15 mouse cellular contexts compared by ENCODE assay signal in the genomic region with DNA sequence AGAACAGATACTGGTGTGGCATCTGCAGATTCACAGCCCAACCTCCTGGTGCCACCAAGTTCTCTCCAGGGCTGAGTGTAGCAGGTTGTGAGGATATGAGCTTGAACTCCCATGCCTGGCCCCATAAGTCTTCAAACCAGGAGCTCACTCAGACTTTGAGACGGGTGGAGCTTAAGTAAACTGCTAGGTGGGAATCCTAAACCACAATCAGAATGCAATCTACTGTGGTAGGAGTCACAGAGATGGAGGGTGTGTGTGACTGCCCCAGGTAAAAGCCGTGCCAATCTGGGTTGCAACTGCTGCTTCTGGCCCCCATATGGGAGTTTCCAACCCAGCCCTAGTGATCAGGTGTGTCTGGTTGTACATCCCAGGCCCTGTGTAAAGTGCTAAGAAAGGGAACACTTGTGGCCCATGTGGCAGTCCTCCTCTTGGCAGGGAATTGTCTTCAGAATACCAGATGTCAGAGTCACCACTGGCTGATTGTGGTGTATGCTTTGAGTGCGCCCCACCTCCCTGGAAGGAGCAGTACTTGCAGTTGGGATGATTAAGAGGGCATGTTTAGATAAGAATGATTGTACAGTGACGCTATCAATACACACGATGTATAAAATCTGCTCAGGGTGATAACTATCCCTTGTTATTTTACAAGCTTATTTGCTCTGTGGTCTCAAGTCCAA. TPM values are rescaled to one million over a fixed set of nuclear protein-coding genes. Genes with fewer than 3 reads are reported as not detected.
A peak's percentile ranks its signal among the peaks of the same experiment; 100 is the strongest.
DNase-seq lines count a peak whose midpoint lies in the region; ATAC-seq and TF ChIP-seq lines count a peak whose summit lies in the region.
"Had no signal": no experiment of that assay in that cellular context is flagged by ENCODE, and none has a peak within 500 bp of the region (broad histone marks: within the 10 kb centered on the region; RNA-seq: fewer than 3 reads in every experiment).

No protein-coding gene starts in this region.

- no peak for TF ChIP-seq EP300 in stomach, postnatal 0 days (optimal IDR thresholded peaks at IDR 0.05)

- no peak overlapping the region for H3K4me3 ChIP-seq in intestine, embryonic 14.5 days (ENCODE audit: low read depth, low read length)
- no peak overlapping the region for H3K4me3 ChIP-seq in liver, embryonic 15.5 days (replicated peaks)
- H3K4me3 ChIP-seq in stomach, postnatal 0 days (ENCODE audit: low read depth, low read length): no peak overlapping the region
- no peak overlapping the region for H3K4me3 ChIP-seq in cerebellum, adult 2 months (replicated peaks; ENCODE audit: insufficient read depth, low read depth, low read length)
- H3K4me3 ChIP-seq: forebrain, embryonic 13.5 days; hindbrain, embryonic 10.5 days; limb, embryonic 13.5 days; midbrain, embryonic 13.5 days had no signal

- DNase-seq in urinary bladder, postnatal 14 days (ENCODE audit: low spot score): peak; percentile 26
- no peak for DNase-seq in urinary bladder, postnatal 25 days (ENCODE audit: low spot score)
- DNase-seq in intestine, embryonic 14.5 days (ENCODE audit: low spot score): peak; percentile 67
- DNase-seq in stomach, postnatal 0 days (ENCODE audit: low spot score): peak; percentile 38
- DNase-seq in left cerebral cortex, postnatal 14 days (ENCODE audit: low spot score in 2 of 2): no peak
- DNase-seq in thymus, postnatal 36 days: no peak
- DNase-seq in cerebellum, adult 2 months: no peak
- DNase-seq: cerebellum, adult 11-12 months had no signal

- intact Hi-C loops in left cerebral cortex, postnatal 14 days (cut with DNase I): no loop called here

- TF ChIP-seq POLR2A in cerebellum, adult 2 months (IDR thresholded peaks at IDR 0.05; ENCODE audit: borderline replicate concordance, insufficient read depth, low read length): no peak

- H3K4me2 ChIP-seq in intestine, embryonic 14.5 days (ENCODE audit: low read length): no peak overlapping the region; the same call in 1 of the 2 replicates
- no peak overlapping the region for H3K4me2 ChIP-seq in liver, embryonic 15.5 days
- H3K4me2 ChIP-seq in stomach, postnatal 0 days (replicated peaks; ENCODE audit: low read depth): no peak overlapping the region
- H3K4me2 ChIP-seq: forebrain, embryonic 13.5 days; limb, embryonic 13.5 days; midbrain, embryonic 13.5 days had no signal

- no peaks in the 10 kb centered on the region for H3K9me3 ChIP-seq in intestine, embryonic 14.5 days (ENCODE audit: control insufficient read depth, low read length)
- no peaks in the 10 kb centered on the region for H3K9me3 ChIP-seq in liver, embryonic 15.5 days (replicated peaks)
- H3K9me3 ChIP-seq in stomach, postnatal 0 days (ENCODE audit: control insufficient read depth, low read length): no peaks in the 10 kb centered on the region
- H3K9me3 ChIP-seq: forebrain, embryonic 13.5 days; hindbrain, embryonic 10.5 days; limb, embryonic 13.5 days; midbrain, embryonic 13.5 days had no signal

- H3K36me3 ChIP-seq in intestine, embryonic 14.5 days (ENCODE audit: control insufficient read depth, insufficient read depth, low read length): peaks cover 7% of the 10 kb centered on the region
- H3K36me3 ChIP-seq in liver, embryonic 15.5 days (replicated peaks): 0 out of 2 replicates have a peak, but pooled peaks cover 4% of the 10 kb centered on the region
- H3K36me3 ChIP-seq in stomach, postnatal 0 days (ENCODE audit: control insufficient read depth, insufficient read depth, low read length): no peaks in the 10 kb centered on the region

- no peak for TF ChIP-seq CTCF in stomach, postnatal 0 days (IDR thresholded peaks at IDR 0.05; ENCODE audit: low read depth)
- TF ChIP-seq CTCF in cerebellum, adult 2 months (IDR thresholded peaks at IDR 0.05; ENCODE audit: borderline replicate concordance, insufficient read depth, low read depth, low read length): no peak

- H3K4me1 ChIP-seq in intestine, embryonic 14.5 days (replicated peaks; ENCODE audit: control insufficient read depth, insufficient read depth, low read length): no peaks in the 10 kb centered on the region
- peaks cover 23% of the 10 kb centered on the region for H3K4me1 ChIP-seq in liver, embryonic 15.5 days (replicated peaks)
- no peaks in the 10 kb centered on the region for H3K4me1 ChIP-seq in stomach, postnatal 0 days (replicated peaks; ENCODE audit: control insufficient read depth, insufficient read depth)
- H3K4me1 ChIP-seq in cerebellum, adult 2 months (ENCODE audit: control insufficient read depth, insufficient read depth, low read length): no peaks in the 10 kb centered on the region
- H3K4me1 ChIP-seq: midbrain, embryonic 13.5 days had no signal

- peak overlapping the region; percentile 60 for H3K27ac ChIP-seq in intestine, embryonic 14.5 days (ENCODE audit: low read depth)
- H3K27ac ChIP-seq in liver, embryonic 15.5 days (replicated peaks): 0 out of 2 replicates have a peak overlapping the region, but pooled peaks have one; percentile 12
- H3K27ac ChIP-seq in stomach, postnatal 0 days (replicated peaks): no peak overlapping the region
- H3K27ac ChIP-seq in cerebellum, adult 2 months (ENCODE audit: insufficient read depth, low read length): no peak overlapping the region
- H3K27ac ChIP-seq: forebrain, embryonic 13.5 days; hindbrain, embryonic 10.5 days; kidney, postnatal 0 days; limb, embryonic 13.5 days; midbrain, embryonic 13.5 days had no signal

- no peaks in the 10 kb centered on the region for H3K27me3 ChIP-seq in intestine, embryonic 14.5 days (replicated peaks; ENCODE audit: control insufficient read depth, insufficient read depth, low read length)
- H3K27me3 ChIP-seq in liver, embryonic 15.5 days: no peaks in the 10 kb centered on the region
- H3K27me3 ChIP-seq in stomach, postnatal 0 days (ENCODE audit: control insufficient read depth, insufficient read depth, low read length): no peaks in the 10 kb centered on the region
- H3K27me3 ChIP-seq in cerebellum, adult 2 months (ENCODE audit: control insufficient read depth, insufficient read depth, low read length): no peaks in the 10 kb centered on the region
- H3K27me3 ChIP-seq: CH12.LX; forebrain, embryonic 13.5 days; limb, embryonic 13.5 days; midbrain, embryonic 13.5 days had no signal

- ATAC-seq in intestine, embryonic 14.5 days (replicated peaks; ENCODE audit: low FRiP score, low TSS enrichment, low read depth): peak; percentile 77
- peak; percentile 51 for ATAC-seq in liver, embryonic 15.5 days (ENCODE audit: insufficient read depth)
- peak; percentile 75 for ATAC-seq in stomach, postnatal 0 days (ENCODE audit: low FRiP score, low TSS enrichment)
- ATAC-seq: forebrain, embryonic 13.5 days; midbrain, embryonic 13.5 days had no signal

- H3K9ac ChIP-seq in intestine, embryonic 14.5 days (ENCODE audit: low read length): no peak overlapping the region
- no peak overlapping the region for H3K9ac ChIP-seq in liver, embryonic 15.5 days
- H3K9ac ChIP-seq in stomach, postnatal 0 days (ENCODE audit: low read length): no peak overlapping the region
- H3K9ac ChIP-seq: forebrain, embryonic 13.5 days; limb, embryonic 13.5 days; midbrain, embryonic 13.5 days had no signal

- 66% methylated on average over 5 of the region's 5 CpGs for WGBS in intestine, embryonic 14.5 days
- WGBS in liver, embryonic 15.5 days (ENCODE audit: insufficient replicate concordance): 35% methylated on average over 5 of the region's 5 CpGs
- WGBS in stomach, postnatal 0 days: 50% methylated on average over 5 of the region's 5 CpGs
- 91% methylated on average over 5 of the region's 5 CpGs for WGBS in cerebellum, adult 2 months

RNA-seq across cellular contexts. Expression of gene Frat2, which starts 9.3 kb away (rescaled TPM):
- 6.4 and 6.5 TPM in 2 replicates for polyA plus RNA-seq in intestine, embryonic 14.5 days (2014; fragmentation: Nextera tagmentation; extraction: Ambion mirVana)
- 4.4 and 4.5 TPM in 2 replicates for polyA plus RNA-seq in liver, embryonic 15.5 days (2015; fragmentation: Nextera tagmentation; extraction: Ambion mirVana)
- polyA plus RNA-seq in stomach, postnatal 0 days (2015; fragmentation: Nextera tagmentation; extraction: Ambion mirVana): 3.5 and 4.3 TPM in 2 replicates
- 10 to 100 TPM; 10.5 to 10.6 TPM for total RNA-seq in left cerebral cortex, postnatal 14 days (2021)
- polyA plus RNA-seq in cerebellum, adult 2 months (2012; rRNA removed): 6.9 and 7.1 TPM in 2 replicates

RNA-seq across cellular contexts. Expression of gene Frat1, which starts 27.5 kb away (rescaled TPM):
- polyA plus RNA-seq in intestine, embryonic 14.5 days (2014; fragmentation: Nextera tagmentation; extraction: Ambion mirVana): 13.3 and 15.4 TPM in 2 replicates
- polyA plus RNA-seq in liver, embryonic 15.5 days (2015; fragmentation: Nextera tagmentation; extraction: Ambion mirVana): 8.5 and 9.1 TPM in 2 replicates
- polyA plus RNA-seq in stomach, postnatal 0 days (2015; fragmentation: Nextera tagmentation; extraction: Ambion mirVana): 9.3 and 9.8 TPM in 2 replicates
- 10 to 100 TPM; 11.2 to 14.7 TPM for total RNA-seq in left cerebral cortex, postnatal 14 days (2021)
- 13.2 and 14.7 TPM in 2 replicates for polyA plus RNA-seq in cerebellum, adult 2 months (2012; rRNA removed)

RNA-seq across cellular contexts. Expression of gene Rrp12, which starts 38.7 kb away (rescaled TPM):
- polyA plus RNA-seq in intestine, embryonic 14.5 days (2014; fragmentation: Nextera tagmentation; extraction: Ambion mirVana): 16.2 and 16.3 TPM in 2 replicates
- polyA plus RNA-seq in liver, embryonic 15.5 days (2015; fragmentation: Nextera tagmentation; extraction: Ambion mirVana): 8.5 and 8.6 TPM in 2 replicates
- 6.3 and 6.4 TPM in 2 replicates for polyA plus RNA-seq in stomach, postnatal 0 days (2015; fragmentation: Nextera tagmentation; extraction: Ambion mirVana)
- total RNA-seq in left cerebral cortex, postnatal 14 days (2021): 10 to 100 TPM; 39.2 to 42.1 TPM
- polyA plus RNA-seq in cerebellum, adult 2 months (2012; rRNA removed): 15.1 and 16.4 TPM in 2 replicates

RNA-seq across cellular contexts. Expression of gene Pgam1, which starts 54.5 kb away (rescaled TPM):
- 819 and 835 TPM in 2 replicates for polyA plus RNA-seq in intestine, embryonic 14.5 days (2014; fragmentation: Nextera tagmentation; extraction: Ambion mirVana)
- polyA plus RNA-seq in liver, embryonic 15.5 days (2015; fragmentation: Nextera tagmentation; extraction: Ambion mirVana): 267 and 322 TPM in 2 replicates
- 334 and 339 TPM in 2 replicates for polyA plus RNA-seq in stomach, postnatal 0 days (2015; fragmentation: Nextera tagmentation; extraction: Ambion mirVana)
- total RNA-seq in left cerebral cortex, postnatal 14 days (2021): 100 to 1,000 TPM; 601 to 606 TPM
- polyA plus RNA-seq in cerebellum, adult 2 months (2012; rRNA removed): 858 and 879 TPM in 2 replicates

RNA-seq across cellular contexts. Expression of gene Arhgap19, which starts 55.4 kb away (rescaled TPM):
- 25.5 and 29.0 TPM in 2 replicates for polyA plus RNA-seq in intestine, embryonic 14.5 days (2014; fragmentation: Nextera tagmentation; extraction: Ambion mirVana)
- 26.6 and 29.4 TPM in 2 replicates for polyA plus RNA-seq in liver, embryonic 15.5 days (2015; fragmentation: Nextera tagmentation; extraction: Ambion mirVana)
- polyA plus RNA-seq in stomach, postnatal 0 days (2015; fragmentation: Nextera tagmentation; extraction: Ambion mirVana): 2.7 and 3.5 TPM in 2 replicates
- total RNA-seq in left cerebral cortex, postnatal 14 days (2021): 1 to 10 TPM; 3.0 TPM
- 2.4 and 2.5 TPM in 2 replicates for polyA plus RNA-seq in cerebellum, adult 2 months (2012; rRNA removed)

Comparison
In these comparisons a context has a peak if more than half of its experiments do, and no peak if none do; other contexts are left out.
1. DNase-seq: peak in urinary bladder, postnatal 14 days (single experiment), intestine, embryonic 14.5 days (single experiment) and stomach, postnatal 0 days (single experiment); none in urinary bladder, postnatal 25 days (single experiment), left cerebral cortex, postnatal 14 days (0 of 2), thymus, postnatal 36 days (0 of 2) and cerebellum, adult 2 months (0 of 2).
2. H3K27ac ChIP-seq: peak in intestine, embryonic 14.5 days (single experiment) and liver, embryonic 15.5 days (single experiment); none in stomach, postnatal 0 days (single experiment) and cerebellum, adult 2 months (single experiment).
3. Peak in every context shown above with its lines, with median percentiles within 50 percentile points of each other: ATAC-seq.